9 mouse cellular contexts compared by ENCODE assay signal in genomic region chr9:50527860-50528259, GRCm38 (mm10). TPM values are rescaled to one million over a fixed set of nuclear protein-coding genes. Genes with fewer than 3 reads are reported as not detected.
DNase-seq lines count a peak whose midpoint lies in the region; ATAC-seq and TF ChIP-seq lines count a peak whose summit lies in the region.
"Had no signal": no experiment of that assay in that cellular context is flagged by ENCODE, and none has a peak within 500 bp of the region (broad histone marks: within the 10 kb centered on the region; RNA-seq: fewer than 3 reads in every experiment).

No protein-coding gene starts in this region.

- peaks cover 4% of the 10 kb centered on the region for H3K4me1 ChIP-seq in testis, adult 2 months (ENCODE audit: control insufficient read depth, insufficient read depth, low read length)
- peaks cover 4% of the 10 kb centered on the region for H3K4me1 ChIP-seq in embryonic facial prominence, embryonic 12.5 days
- H3K4me1 ChIP-seq in intestine, embryonic 15.5 days (replicated peaks) = peaks cover 12% of the 10 kb centered on the region

- no peak for DNase-seq in testis, postnatal 10 days (ENCODE audit: low spot score)
- DNase-seq in layer of hippocampus, adult 11-12 months (ENCODE audit: low spot score) = no peak
- no peak for DNase-seq in right cerebral cortex, postnatal 14 days
- DNase-seq in right cerebral cortex, postnatal 25 days = no peak

- peak overlapping the region; percentile 61 for H3K4me2 ChIP-seq in embryonic facial prominence, embryonic 12.5 days (replicated peaks)
- peak overlapping the region; percentile 62 for H3K4me2 ChIP-seq in intestine, embryonic 15.5 days (replicated peaks)

- 45% methylated on average over 7 of the region's 7 CpGs for WGBS in embryonic facial prominence, embryonic 12.5 days
- 34% methylated on average over 7 of the region's 7 CpGs for WGBS in intestine, embryonic 15.5 days

- ATAC-seq in embryonic facial prominence, embryonic 12.5 days (ENCODE audit: insufficient number of reproducible peaks, insufficient read depth, low FRiP score, low TSS enrichment) = no peak
- peak; percentile 34 for ATAC-seq in intestine, embryonic 15.5 days
- ATAC-seq in monocyte, adult 5-6 weeks (replicated peaks; ENCODE audit: insufficient number of reproducible peaks, low FRiP score, low TSS enrichment, poor library complexity, severe bottlenecking) = 0 out of 2 replicates have a peak, but pooled peaks have one; percentile 32

- H3K4me3 ChIP-seq in testis, adult 2 months (ENCODE audit: control insufficient read depth, low read depth, low read length) = peak overlapping the region; percentile 97
- H3K4me3 ChIP-seq in embryonic facial prominence, embryonic 12.5 days = peak overlapping the region; percentile 73
- peak overlapping the region; percentile 69 for H3K4me3 ChIP-seq in intestine, embryonic 15.5 days (replicated peaks)

- no peaks in the 10 kb centered on the region for H3K27me3 ChIP-seq in testis, adult 2 months (ENCODE audit: control insufficient read depth, insufficient read depth, low read length)
- H3K27me3 ChIP-seq in embryonic facial prominence, embryonic 12.5 days = no peaks in the 10 kb centered on the region
- H3K27me3 ChIP-seq in intestine, embryonic 15.5 days (replicated peaks) = no peaks in the 10 kb centered on the region

- peak overlapping the region; percentile 46 for H3K9ac ChIP-seq in embryonic facial prominence, embryonic 12.5 days
- H3K9ac ChIP-seq in intestine, embryonic 15.5 days = peak overlapping the region; percentile 69

- H3K27ac ChIP-seq in testis, adult 2 months (ENCODE audit: control insufficient read depth, insufficient read depth, low read depth, low read length) = no peak overlapping the region
- no peak overlapping the region for H3K27ac ChIP-seq in embryonic facial prominence, embryonic 12.5 days
- H3K27ac ChIP-seq in intestine, embryonic 15.5 days = no peak overlapping the region

- TF ChIP-seq CTCF in testis, adult 2 months (IDR thresholded peaks at IDR 0.05; ENCODE audit: control insufficient read depth, insufficient read depth, insufficient replicate concordance, low read depth, low read length) = no peak

- no peak for TF ChIP-seq POLR2A in testis, adult 2 months (IDR thresholded peaks at IDR 0.05; ENCODE audit: control insufficient read depth, low read depth, low read length)

- H3K9me3 ChIP-seq in embryonic facial prominence, embryonic 12.5 days = no peaks in the 10 kb centered on the region
- no peaks in the 10 kb centered on the region for H3K9me3 ChIP-seq in intestine, embryonic 15.5 days

- H3K36me3 ChIP-seq in testis, adult 2 months (ENCODE audit: control insufficient read depth, insufficient read depth, low read length) = no peaks in the 10 kb centered on the region
- H3K36me3 ChIP-seq in embryonic facial prominence, embryonic 12.5 days = no peaks in the 10 kb centered on the region
- no peaks in the 10 kb centered on the region for H3K36me3 ChIP-seq in intestine, embryonic 15.5 days

RNA-seq across cellular contexts. Expression of gene Pts, which starts 0.7 kb away (rescaled TPM):
- 9.9 and 10.7 TPM in 2 replicates for polyA plus RNA-seq in testis, adult 2 months (2012; rRNA removed)
- polyA plus RNA-seq in embryonic facial prominence, embryonic 12.5 days (2016; fragmentation: Nextera tagmentation; extraction: Ambion mirVana) = 71.9 and 73.6 TPM in 2 replicates
- polyA plus RNA-seq in intestine, embryonic 15.5 days (2015; fragmentation: Nextera tagmentation; extraction: Ambion mirVana) = 93.9 and 94.1 TPM in 2 replicates
- total RNA-seq in monocyte, adult 5-6 weeks (2017) = 81.1 to 126 TPM (median 108 TPM) in 3 replicates

RNA-seq across cellular contexts. Expression of gene Il18, which starts 26.8 kb away (rescaled TPM):
- polyA plus RNA-seq in testis, adult 2 months (2012; rRNA removed) = 0.67 and 0.72 TPM in 2 replicates
- polyA plus RNA-seq in embryonic facial prominence, embryonic 12.5 days (2016; fragmentation: Nextera tagmentation; extraction: Ambion mirVana) = 3.3 and 5.1 TPM in 2 replicates
- 17.6 and 18.8 TPM in 2 replicates for polyA plus RNA-seq in intestine, embryonic 15.5 days (2015; fragmentation: Nextera tagmentation; extraction: Ambion mirVana)
- total RNA-seq in monocyte, adult 5-6 weeks (2017) = 8.6 to 26.9 TPM (median 10.2 TPM) in 3 replicates

RNA-seq across cellular contexts. Expression of gene Bco2, which starts 27.1 kb away (rescaled TPM):
- 0.67 and 0.89 TPM in 2 replicates for polyA plus RNA-seq in testis, adult 2 months (2012; rRNA removed)
- 0.12 TPM in 1 of 2 replicates, not detected in the other for polyA plus RNA-seq in embryonic facial prominence, embryonic 12.5 days (2016; fragmentation: Nextera tagmentation; extraction: Ambion mirVana)
- 3.4 and 4.4 TPM in 2 replicates for polyA plus RNA-seq in intestine, embryonic 15.5 days (2015; fragmentation: Nextera tagmentation; extraction: Ambion mirVana)
- total RNA-seq in monocyte, adult 5-6 weeks (2017) = 1.1 to 1.9 TPM (median 1.5 TPM) in 3 replicates

RNA-seq across cellular contexts. Expression of gene Tex12, which starts 33.3 kb away (rescaled TPM):
- 3.7 and 6.2 TPM in 2 replicates for polyA plus RNA-seq in testis, adult 2 months (2012; rRNA removed)
- not detected in 2 replicates for polyA plus RNA-seq in embryonic facial prominence, embryonic 12.5 days (2016; fragmentation: Nextera tagmentation; extraction: Ambion mirVana)
- polyA plus RNA-seq in intestine, embryonic 15.5 days (2015; fragmentation: Nextera tagmentation; extraction: Ambion mirVana) = 0.16 and 0.19 TPM in 2 replicates
- not detected in 3 replicates for total RNA-seq in monocyte, adult 5-6 weeks (2017)
- polyA plus RNA-seq: gonadal fat pad, adult 2 months had no signal

RNA-seq across cellular contexts. Expression of gene Plet1, which starts 33.5 kb away (rescaled TPM):
- 0.16 and 0.87 TPM in 2 replicates for polyA plus RNA-seq in testis, adult 2 months (2012; rRNA removed)
- polyA plus RNA-seq in embryonic facial prominence, embryonic 12.5 days (2016; fragmentation: Nextera tagmentation; extraction: Ambion mirVana) = 1.2 TPM in 2 replicates
- polyA plus RNA-seq in intestine, embryonic 15.5 days (2015; fragmentation: Nextera tagmentation; extraction: Ambion mirVana) = 1.7 and 2.0 TPM in 2 replicates
- total RNA-seq in monocyte, adult 5-6 weeks (2017) = not detected in 3 replicates
